Mouse (Mus musculus) liver (tissue): ENCODE results near the gene Dand5.

ENCODE experiments used
- DNase-seq: peaks from one replicate; pipeline ENCODE4 v3.0.0-alpha.2; 2020; ENCODE audit warnings: mixed read lengths

Dand5 gene

GRCm38 (mm10) chr8:84783198-84783918 is 39.3 kb downstream of the Dand5 start:
- DNase-seq: no peak

DNA sequence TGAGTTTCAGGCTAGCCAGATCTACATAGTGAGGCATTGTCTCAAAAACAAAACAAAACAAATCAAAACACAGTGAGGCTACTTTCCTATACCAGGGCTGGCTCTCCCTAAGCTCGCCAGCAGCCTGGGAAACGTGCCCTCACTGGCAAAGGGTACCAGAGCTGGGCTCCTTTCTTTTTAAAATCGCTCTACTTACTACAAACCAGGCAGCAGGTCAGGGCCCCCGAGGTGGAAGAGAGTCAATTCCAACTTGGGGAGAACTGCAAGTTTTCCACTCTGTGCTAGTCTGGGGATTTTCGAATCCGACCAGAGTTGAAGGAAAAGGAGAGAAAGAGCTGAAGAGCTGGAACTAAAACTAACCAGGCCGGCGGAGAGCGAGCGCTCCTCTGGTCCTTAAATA is 39.9 kb downstream of the Dand5 start:
- no peak for DNase-seq

GRCm38 (mm10) chr8:84781686-84782505 is 40.7 kb downstream of the Dand5 start:
- no peak for DNase-seq

DNA sequence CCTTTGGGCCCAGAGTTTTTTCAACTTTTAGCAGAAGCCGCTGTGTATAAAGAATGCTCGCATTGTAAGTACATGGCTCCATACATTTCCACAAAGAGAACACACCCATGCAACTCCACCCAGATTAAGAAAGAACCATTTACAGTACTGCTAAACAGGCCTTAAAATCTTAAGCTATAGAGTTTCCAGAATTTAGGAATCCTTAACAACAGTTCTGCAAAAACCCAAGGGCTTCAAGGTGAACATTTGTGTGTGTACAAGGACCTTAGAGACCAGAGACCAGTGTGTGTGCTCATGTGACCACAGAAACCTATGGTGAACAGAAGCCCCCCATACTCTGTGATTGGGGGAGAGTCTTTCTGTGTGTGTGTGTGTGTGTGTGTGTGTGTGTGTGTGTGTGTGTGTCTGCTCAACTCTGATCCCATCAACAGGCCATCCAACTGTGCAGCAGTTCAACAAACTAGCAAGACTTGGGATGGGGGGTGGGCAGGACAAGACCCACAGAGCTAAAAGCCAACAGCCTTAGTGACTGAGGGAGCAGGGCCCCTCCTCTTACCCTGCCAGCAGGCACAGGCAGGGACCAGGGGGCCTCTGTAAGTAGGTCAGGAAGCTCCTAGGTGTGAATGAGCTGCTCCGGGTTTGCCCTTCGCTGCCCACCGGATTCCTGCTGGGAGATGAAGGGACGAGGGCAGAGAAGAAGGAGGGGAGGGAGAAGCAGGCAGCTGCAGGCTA is 41.5 kb downstream of the Dand5 start:
- DNase-seq: no peak

DNA sequence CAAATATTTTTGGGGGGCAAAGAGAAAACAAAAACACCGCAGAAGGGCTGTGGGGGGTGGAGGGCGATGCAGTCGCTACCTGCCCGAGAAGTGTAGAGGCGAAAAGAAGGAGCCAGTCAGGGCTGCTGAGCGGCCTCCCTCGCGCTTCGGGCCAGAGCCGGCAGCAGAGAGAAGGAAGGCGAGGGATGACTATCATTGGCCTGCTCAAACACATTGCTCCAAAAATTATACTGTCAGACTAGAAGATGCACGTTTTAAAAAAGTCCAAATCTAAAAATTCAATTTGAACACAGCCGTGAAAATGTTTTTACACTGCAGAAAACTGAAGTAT is 42.4 kb downstream of the Dand5 start:
- no peak for DNase-seq

DNA sequence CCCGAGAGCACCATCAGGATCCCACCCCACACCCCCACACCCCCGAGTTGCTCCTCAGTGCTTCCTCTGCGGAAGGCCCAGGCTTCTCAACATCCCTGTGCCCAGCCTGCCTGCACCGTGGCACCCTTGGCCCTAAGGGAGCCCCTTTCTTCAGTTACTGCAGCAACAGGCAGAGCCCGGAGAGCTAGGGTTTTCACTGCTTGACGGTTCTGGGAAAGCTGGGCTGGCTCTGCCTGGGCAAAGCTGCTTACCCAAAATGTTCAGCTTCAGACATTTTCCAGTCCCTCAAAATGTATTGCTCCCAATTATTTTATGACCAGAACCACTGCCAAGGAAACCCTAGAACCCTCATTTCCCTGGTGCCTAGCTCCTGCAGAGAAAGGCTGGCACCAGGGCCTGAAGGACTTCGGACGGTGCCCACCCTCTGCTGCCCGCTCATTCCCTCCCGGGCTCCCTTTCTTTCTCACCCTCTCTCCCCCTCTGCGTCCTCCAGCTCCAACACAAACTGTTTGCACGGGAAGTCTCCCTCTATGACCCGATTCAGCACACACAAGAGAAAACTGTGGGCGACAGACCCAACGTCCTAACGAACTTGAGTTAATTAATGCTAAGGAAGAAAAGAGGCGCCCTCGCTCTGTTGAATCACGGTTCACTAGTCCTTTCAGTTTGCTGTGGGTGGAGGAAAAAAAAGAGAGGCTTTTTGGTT is 43.0 kb downstream of the Dand5 start:
- no peak for DNase-seq

DNA sequence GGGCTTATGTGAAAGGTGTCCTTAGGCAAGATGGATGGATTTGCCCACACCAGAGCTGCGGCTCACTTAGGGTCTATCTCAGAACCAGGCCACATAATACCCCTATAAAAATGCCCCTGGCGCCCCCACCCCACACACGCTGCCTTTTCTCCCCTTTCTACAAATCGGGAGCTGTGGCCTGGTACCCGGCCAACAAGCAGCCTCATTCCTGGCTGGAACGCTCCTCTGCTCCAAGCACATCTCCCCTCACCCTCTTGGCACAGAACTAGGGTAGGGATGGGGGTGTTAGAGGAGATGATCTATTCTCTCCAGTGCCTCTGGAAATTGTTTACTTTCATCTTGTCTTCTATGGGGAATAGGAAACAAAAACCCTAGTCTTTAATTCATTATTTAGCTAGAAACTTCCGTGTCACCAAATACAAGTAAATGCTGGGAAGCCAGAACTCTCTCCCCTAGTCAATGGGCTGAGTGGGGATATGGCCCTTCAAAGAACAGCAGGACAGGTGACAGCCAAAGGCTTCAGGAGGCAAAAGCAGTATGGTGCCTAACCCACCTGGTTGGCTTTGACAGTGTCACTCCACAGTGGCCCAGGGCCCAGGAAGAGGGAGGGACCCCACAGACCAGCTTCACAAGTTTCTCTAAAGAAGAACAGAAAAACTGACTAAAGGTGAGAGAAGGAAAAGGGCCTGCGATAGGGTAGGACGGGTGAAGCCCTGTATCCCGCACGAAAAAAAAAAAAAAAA is 43.8 kb downstream of the Dand5 start:
- no peak for DNase-seq

DNA sequence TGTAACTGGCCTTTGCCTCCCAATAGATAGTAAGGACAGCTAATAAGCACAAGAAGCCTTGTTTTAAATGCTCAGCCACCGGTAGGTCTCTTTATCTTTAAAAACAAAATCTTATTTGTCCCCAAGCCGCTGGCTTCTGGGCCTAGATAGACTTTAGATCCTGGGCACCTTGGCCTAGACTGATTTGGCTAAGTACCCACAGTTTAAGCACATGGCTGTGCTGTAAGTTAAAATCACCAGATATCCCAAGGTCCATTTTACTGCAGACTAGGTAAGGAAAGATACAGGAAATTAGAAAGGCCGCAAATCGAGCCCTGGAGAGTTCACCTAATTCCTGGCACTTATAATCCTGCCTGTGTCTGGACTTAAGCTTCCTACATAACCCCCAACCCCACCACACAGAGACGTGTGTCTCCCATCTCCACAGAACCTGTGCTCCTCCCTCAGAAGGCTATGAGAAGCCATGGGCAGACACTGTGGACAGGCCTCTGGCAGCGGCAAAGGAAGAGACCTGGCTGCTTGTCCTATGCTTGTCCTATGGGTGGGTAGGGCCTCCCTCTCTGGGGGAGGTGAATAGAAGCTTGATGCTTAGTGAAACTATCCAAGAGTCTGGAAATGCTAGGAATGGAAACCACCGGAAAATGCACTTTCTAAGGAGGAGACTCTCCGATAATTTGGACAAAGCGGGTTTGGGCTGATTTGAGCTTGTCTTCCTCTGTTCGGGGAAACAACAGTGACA is 44.6 kb downstream of the Dand5 start:
- no peak for DNase-seq

DNA sequence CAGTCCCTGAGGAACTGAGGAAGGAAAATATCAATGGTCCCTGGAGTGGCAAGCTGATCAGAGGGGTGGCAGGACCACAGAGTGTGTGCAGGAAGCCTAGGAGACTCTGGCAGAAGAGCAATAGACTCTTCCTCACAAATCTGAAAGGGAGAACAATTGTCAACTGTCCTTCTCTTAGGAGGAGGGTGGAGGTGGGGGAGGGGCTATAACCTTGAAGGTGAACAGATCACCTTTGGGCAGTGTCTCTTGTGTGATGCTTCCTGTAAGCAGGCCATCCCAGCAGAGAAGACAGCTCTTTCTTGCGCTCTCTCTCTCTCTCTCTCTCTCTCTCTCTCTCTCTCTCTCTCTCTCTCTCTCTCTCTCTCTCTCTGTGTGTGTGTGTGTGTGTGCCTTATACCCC is 46.1 kb downstream of the Dand5 start:
- DNase-seq: no peak

DNA sequence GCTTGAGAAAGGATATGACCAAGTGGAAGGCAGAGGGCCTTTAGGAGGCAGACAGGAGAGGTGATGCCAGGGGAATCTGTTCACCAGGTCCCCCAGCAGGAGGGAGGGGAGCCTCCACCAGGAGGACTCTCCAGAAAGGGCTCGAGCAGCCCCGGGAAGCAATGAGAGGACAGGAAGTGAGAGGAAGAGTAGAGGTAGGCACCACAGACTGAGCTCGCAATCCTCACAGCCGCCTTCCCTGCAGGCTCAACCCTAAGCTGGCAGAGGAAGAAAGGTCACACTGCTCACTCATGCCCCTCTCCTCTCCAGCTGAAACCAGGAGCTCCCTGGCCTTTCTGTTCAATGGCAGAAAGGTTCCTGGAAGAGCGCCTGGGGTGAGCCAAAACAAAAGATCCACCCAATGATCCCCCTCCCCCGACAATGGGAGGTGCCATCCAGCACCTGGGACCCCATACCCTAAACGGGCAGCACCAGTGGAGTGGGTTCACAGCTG is 47.0 kb downstream of the Dand5 start:
- DNase-seq: no peak

DNA sequence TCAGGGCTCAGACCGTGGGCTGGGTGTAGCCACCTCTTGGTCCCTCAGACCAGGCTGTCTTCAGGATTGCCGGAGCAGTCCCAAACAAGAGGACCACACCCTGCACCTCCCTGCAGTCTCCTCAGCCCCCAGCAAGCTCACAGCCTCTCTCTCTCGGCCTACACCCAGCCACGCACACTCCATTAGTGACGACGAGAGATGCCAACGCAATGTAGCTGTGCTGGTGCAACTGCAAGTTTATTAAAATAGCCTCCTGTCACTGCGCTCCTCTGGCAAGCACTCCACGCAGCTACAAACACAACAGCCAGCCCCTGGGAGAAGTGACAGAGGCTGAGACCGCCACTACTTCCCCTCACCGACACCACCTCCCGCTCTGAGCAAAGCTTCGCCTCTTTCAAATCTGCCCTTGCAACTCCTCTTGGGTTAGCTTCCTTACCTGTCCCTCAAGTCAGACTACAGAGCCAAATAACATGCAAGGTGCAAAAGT is 47.5 kb downstream of the Dand5 start:
- no peak for DNase-seq

DNA sequence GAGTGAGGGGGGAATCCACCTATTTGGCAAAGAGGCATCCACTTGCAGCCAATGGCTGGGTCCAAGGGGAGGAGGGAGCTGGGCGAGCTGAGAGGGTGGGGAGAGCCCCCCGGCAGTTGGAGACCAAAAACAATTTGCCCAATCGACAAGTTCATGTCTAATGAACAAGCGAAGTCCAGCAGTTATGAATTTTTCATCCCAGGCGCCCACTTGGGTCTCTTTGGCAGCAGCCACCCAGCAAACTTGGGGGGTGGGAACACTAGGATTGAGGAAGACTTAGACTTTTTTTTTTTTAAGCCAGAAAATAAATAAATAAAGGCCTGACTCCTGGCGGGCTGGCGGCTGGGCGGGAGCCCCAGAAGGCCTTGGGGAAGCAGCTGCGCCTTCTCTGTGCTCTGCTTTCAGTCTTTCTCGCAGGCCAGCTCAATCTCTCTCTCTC is 48.1 kb downstream of the Dand5 start:
- DNase-seq: peak; percentile 27

DNA sequence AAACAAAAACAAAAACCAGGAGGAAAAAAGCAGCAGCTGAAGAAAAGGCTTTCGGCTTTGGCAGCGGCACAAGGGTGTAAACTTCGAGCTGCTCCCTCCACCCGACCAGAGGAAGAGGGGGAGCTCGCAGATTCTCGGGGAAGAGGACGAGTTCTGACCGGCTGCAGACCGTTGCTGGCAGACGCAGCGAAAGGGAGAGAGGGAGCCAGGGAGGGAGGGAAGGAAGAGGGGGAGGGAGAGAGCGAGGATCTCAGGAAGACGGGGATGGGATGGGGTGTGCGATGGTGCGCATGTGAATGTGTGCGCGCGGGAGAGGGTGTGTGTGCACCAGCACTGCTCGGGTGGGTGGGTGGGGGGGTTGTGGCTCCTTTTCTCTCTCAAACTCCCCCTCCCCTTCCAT is 48.8 kb downstream of the Dand5 start:
- peak; percentile 47 for DNase-seq

GRCm38 (mm10) chr8:84773304-84773703 is 49.3 kb downstream of the Dand5 start:
- DNase-seq: no peak

GRCm38 (mm10) chr8:84772628-84773027 is 50.0 kb downstream of the Dand5 start:
- DNase-seq: no peak

DNA sequence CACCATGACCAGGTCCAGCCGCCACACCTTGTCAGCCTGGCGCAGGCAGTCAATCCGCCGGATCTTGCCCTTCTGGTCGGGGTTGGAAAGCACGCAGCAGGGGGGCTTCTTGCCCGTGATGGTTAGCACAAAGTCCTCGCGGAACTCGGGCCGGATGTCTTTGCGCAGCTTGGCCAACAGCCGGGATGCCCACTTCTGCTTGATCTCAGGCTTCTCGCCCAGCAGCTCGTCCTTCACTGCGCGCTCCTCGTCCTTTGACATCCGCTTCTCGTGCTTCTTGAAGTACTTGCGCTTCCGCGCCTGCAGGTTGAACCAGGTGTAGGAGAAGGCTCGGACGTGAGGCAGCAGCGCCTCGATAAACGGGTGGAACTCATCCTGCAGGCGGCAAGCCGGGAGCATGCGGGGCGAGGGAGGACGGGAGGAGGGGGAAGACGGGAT is 50.7 kb downstream of the Dand5 start:
- DNase-seq: no peak

DNA sequence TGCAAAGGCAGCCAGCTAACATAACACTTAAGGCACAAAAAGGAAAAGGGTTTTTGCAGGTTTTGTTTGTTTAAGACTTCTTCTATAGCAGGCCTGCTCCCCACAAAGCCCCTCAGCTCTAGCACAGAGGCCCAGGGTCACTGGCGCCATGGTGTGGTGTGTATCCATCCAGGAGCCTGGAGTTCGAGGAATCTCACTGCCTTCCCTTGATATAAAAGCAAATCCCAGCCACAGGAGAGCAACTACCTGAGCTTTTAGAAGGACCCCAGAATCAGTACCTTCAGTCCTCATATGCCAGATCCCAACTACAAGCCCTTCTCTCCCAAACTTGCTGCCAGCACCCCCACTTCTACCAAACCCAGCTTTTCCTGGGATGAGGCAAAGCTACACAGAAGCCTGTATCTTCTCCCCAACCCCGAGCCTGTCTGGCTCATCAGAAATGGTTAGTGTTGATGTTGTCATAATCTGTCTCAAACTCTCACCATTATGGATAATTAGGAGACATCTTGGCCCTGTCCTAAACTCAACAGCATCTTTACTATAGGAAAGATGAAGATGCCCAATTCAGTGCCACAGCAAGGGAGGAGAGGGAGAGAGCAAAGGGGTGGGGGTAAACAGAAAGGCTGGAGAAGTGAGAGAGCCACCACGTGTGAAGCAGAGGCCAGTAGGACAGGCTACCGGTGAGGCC is 51.5 kb downstream of the Dand5 start:
- no peak for DNase-seq

- DNase-seq: no peak
These were observed 52.3 kb downstream of the Dand5 start for GRCm38 (mm10) chr8:84770100-84770953.

- DNase-seq: no peak
These were observed 53.3 kb downstream of the Dand5 start for GRCm38 (mm10) chr8:84769324-84769723.
